Mouse (Mus musculus): ENCODE measurements at regions not wholly inside any gene's neighbourhood (a gene's known extent, or its start where the extent isn't known, plus 50 kb on each side); places are given as distances from the start of the nearest gene placed in this dataset.

DNA sequence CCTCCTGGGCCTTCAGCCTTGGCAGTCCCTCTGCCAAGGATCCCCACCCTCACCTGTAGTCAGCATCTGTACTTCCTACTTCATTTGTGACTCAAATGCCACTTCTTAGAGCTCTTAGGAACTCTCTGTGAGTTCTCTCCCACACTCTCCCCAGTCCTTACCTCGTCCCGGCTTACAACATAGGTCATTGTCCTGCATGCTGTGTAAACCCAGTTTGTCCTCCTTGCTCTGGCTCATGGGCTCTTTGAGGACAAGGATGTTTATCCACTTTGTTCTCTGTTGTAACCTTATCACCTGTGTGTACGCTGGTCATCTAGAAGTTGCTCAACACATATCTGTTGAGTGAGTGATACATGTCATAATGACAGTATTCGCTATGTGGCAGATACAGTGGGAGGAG lies 94.9 kb upstream of the Vps8 start:
- TF ChIP-seq CTCF (conservative IDR thresholded peaks at IDR 0.05; ENCODE audit: insufficient read depth, insufficient read length, low read depth, low read length): no peak
- no peak for TF ChIP-seq POLR2A (IDR thresholded peaks at IDR 0.05; ENCODE audit: low read depth, low read length)
